Mouse (Mus musculus) thymus, postnatal 0 days (tissue): ENCODE data around the gene Dnajc22. TPM values are rescaled to one million over a fixed set of nuclear protein-coding genes. Genes with fewer than 3 reads are reported as not detected.
"Not testable (repeated sequence)": the region's sequence is repeated elsewhere in the genome, so short reads cannot be mapped to it uniquely, and the experiment has no call there.

Experiments
- DNase-seq: peaks from one replicate; pipeline ENCODE4 v3.0.0-alpha.2; 2015; ENCODE audit warnings: low spot score
- polyA plus RNA-seq: library from polyadenylated mRNA; unstranded; fragments of >200 nt; fragmentation: Nextera tagmentation; extraction: Ambion mirVana; gene quantifications from 2 replicates; pipeline ENCODE4 v1.2.1, GENCODE M21; 2015

The Dnajc22 gene
- 0.13 and 0.22 TPM in 2 replicates for polyA plus RNA-seq

GRCm38 (mm10) chr15:99092870-99093269 lies at the start of gene Dnajc22:
Gene Dnajc22, plus strand, starts transcription at chr15:99093170.
- DNase-seq, result no peak

GRCm38 (mm10) chr15:99044854-99045253 lies 48.1 kb upstream of the Dnajc22 start:
- DNase-seq, result no peak

- not testable (repeated sequence) for DNase-seq
Observed at GRCm38 (mm10) chr15:99045734-99046133, 47.2 kb upstream of the Dnajc22 start.

- peak; percentile 80 for DNase-seq
Observed at GRCm38 (mm10) chr15:99049473-99050253, 43.3 kb upstream of the Dnajc22 start.

GRCm38 (mm10) chr15:99053373-99053772 lies 39.6 kb upstream of the Dnajc22 start:
- DNase-seq, result no peak

GRCm38 (mm10) chr15:99055040-99055439 lies 37.9 kb upstream of the Dnajc22 start, which contains the start of gene Prph:
Gene Prph, plus strand, starts transcription at chr15:99055174.
- DNase-seq, result no peak

GRCm38 (mm10) chr15:99055511-99055961 lies 37.4 kb upstream of the Dnajc22 start:
- no peak for DNase-seq

GRCm38 (mm10) chr15:99056332-99056731 lies 36.6 kb upstream of the Dnajc22 start:
- peak; percentile 73 for DNase-seq

GRCm38 (mm10) chr15:99065557-99066165 lies 27.3 kb upstream of the Dnajc22 start:
- peak; percentile 25 for DNase-seq

GRCm38 (mm10) chr15:99071988-99072387 lies 21.0 kb upstream of the Dnajc22 start:
- DNase-seq, result no peak

- DNase-seq, result peak; percentile 23
Observed at GRCm38 (mm10) chr15:99074019-99074599, 18.9 kb upstream of the Dnajc22 start, which contains the start of gene Troap. Gene Troap, plus strand, starts transcription at chr15:99074575.

GRCm38 (mm10) chr15:99074600-99075333 lies 18.2 kb upstream of the Dnajc22 start:
- peak; percentile 95 for DNase-seq

- not testable (repeated sequence) for DNase-seq
Observed at GRCm38 (mm10) chr15:99076011-99076410, 17.0 kb upstream of the Dnajc22 start.

- DNase-seq, result no peak
Observed at GRCm38 (mm10) chr15:99078181-99078910, 14.6 kb upstream of the Dnajc22 start.

GRCm38 (mm10) chr15:99079804-99080203 lies 13.2 kb upstream of the Dnajc22 start:
- no peak for DNase-seq

GRCm38 (mm10) chr15:99082322-99082721 lies 10.6 kb upstream of the Dnajc22 start:
- no peak for DNase-seq

- no peak for DNase-seq
Observed at GRCm38 (mm10) chr15:99082840-99083239, 10.1 kb upstream of the Dnajc22 start.

- peak; percentile 35 for DNase-seq
Observed at GRCm38 (mm10) chr15:99083258-99083657, 9.7 kb upstream of the Dnajc22 start.

GRCm38 (mm10) chr15:99083867-99084557 lies 9.0 kb upstream of the Dnajc22 start:
- DNase-seq, result no peak

- no peak for DNase-seq
Observed at GRCm38 (mm10) chr15:99084618-99085017, 8.4 kb upstream of the Dnajc22 start.
